Mouse (Mus musculus) limb, embryonic 10.5 days (tissue): ENCODE measurements around the gene Nr3c2. TPM values are rescaled to one million over a fixed set of nuclear protein-coding genes. Genes with fewer than 3 reads are reported as not detected.

Experiments used
- DNase-seq: peaks from one replicate; pipeline ENCODE4 v3.0.0-alpha.2; 2017; ENCODE audit warnings: low spot score
- H3K27ac ChIP-seq: fragments of 300-500 bp; sonication (generic); 2 replicates; pipeline ENCODE4 v1.5.1; 2016; ENCODE audit warnings: mild to moderate bottlenecking
- H3K27me3 ChIP-seq: fragments of 300-500 bp; sonication (generic); 2 replicates; pipeline ENCODE4 v1.6.1; 2016; ENCODE audit warnings: low read depth, mild to moderate bottlenecking; ENCODE audit not compliant: poor library complexity, severe bottlenecking
- H3K36me3 ChIP-seq: fragments of 300-500 bp; sonication (generic); 2 replicates; pipeline ENCODE4 v1.6.1; 2016; ENCODE audit warnings: mild to moderate bottlenecking, moderate library complexity
- H3K4me1 ChIP-seq: fragments of 300-500 bp; sonication (generic); 2 replicates; pipeline ENCODE4 v1.6.1; 2016
- H3K4me3 ChIP-seq: fragments of 300-500 bp; sonication (generic); 2 replicates; pipeline ENCODE4 v1.5.1; 2016; ENCODE audit warnings: mild to moderate bottlenecking, moderate library complexity
- H3K9me3 ChIP-seq: fragments of 300-500 bp; sonication (generic); replicated peaks from 2 replicates; pipeline ENCODE4 v1.6.1; 2016; ENCODE audit warnings: mild to moderate bottlenecking
- WGBS: fragments of 180-500 bp; shearing (Covaris S2); methylation state at CpG from one replicate; pipeline ENCODE4 v1.1.7; 2016; 5-methylcytosine and 5-hydroxymethylcytosine counted together
- polyA plus RNA-seq: library from polyadenylated mRNA; unstranded; fragments of >200 nt; fragmentation: Nextera tagmentation; extraction: Ambion mirVana; gene quantifications from 2 replicates; pipeline ENCODE4 v1.2.1, GENCODE M21; 2016

The Nr3c2 gene
- polyA plus RNA-seq, 1 experiment from 2014 or later, result 0.41 TPM

- no peaks in the 10 kb centered on the region for H3K36me3 ChIP-seq
- no peak overlapping the region for H3K27ac ChIP-seq
- no peaks in the 10 kb centered on the region for H3K4me1 ChIP-seq
- 92% methylated on average over 5 of the region's 5 CpGs for WGBS
- no peak for DNase-seq
- no peaks in the 10 kb centered on the region for H3K27me3 ChIP-seq
- no peaks in the 10 kb centered on the region for H3K9me3 ChIP-seq
- no peak overlapping the region for H3K4me3 ChIP-seq
Measured at GRCm38 (mm10) chr8:77046217-77046616, 147.0 kb downstream of the Nr3c2 start.

GRCm38 (mm10) chr8:77046731-77047130 is 147.5 kb downstream of the Nr3c2 start:
- 83% methylated on average over 3 of the region's 3 CpGs for WGBS
- no peak for DNase-seq
- H3K4me3 ChIP-seq, result no peak overlapping the region

GRCm38 (mm10) chr8:77051399-77052275 is 152.4 kb downstream of the Nr3c2 start:
- WGBS, result 92% methylated on average over 10 of the region's 10 CpGs
- H3K36me3 ChIP-seq, result no peaks in the 10 kb centered on the region
- H3K4me3 ChIP-seq, result no peak overlapping the region
- no peak for DNase-seq
- no peak overlapping the region for H3K27ac ChIP-seq
- no peaks in the 10 kb centered on the region for H3K4me1 ChIP-seq
- H3K27me3 ChIP-seq, result no peaks in the 10 kb centered on the region
- no peaks in the 10 kb centered on the region for H3K9me3 ChIP-seq

More at GRCm38 (mm10) chr8:77046731-77047130, 147.5 kb downstream of the Nr3c2 start:
- Histone ChIP-seq H3K36me3 (no peaks in the 10 kb centered on the region), H3K4me1 (no peaks in the 10 kb centered on the region), H3K27me3 (no peaks in the 10 kb centered on the region), H3K27ac (no peak overlapping the region), H3K9me3 (no peaks in the 10 kb centered on the region)

GRCm38 (mm10) chr8:77055492-77056021 is 156.3 kb downstream of the Nr3c2 start:
- H3K36me3 ChIP-seq, result no peaks in the 10 kb centered on the region
- no peak overlapping the region for H3K4me3 ChIP-seq
- WGBS, result 96% methylated on average over 3 of the region's 3 CpGs
- no peaks in the 10 kb centered on the region for H3K27me3 ChIP-seq
- no peaks in the 10 kb centered on the region for H3K4me1 ChIP-seq
- H3K27ac ChIP-seq, result no peak overlapping the region
- no peaks in the 10 kb centered on the region for H3K9me3 ChIP-seq
- DNase-seq, result no peak

GRCm38 (mm10) chr8:77056853-77057252 is 157.6 kb downstream of the Nr3c2 start:
- no peak overlapping the region for H3K27ac ChIP-seq
- H3K4me1 ChIP-seq, result no peaks in the 10 kb centered on the region
- no peaks in the 10 kb centered on the region for H3K27me3 ChIP-seq
- H3K36me3 ChIP-seq, result no peaks in the 10 kb centered on the region
- no peaks in the 10 kb centered on the region for H3K9me3 ChIP-seq
- 94% methylated on average over 6 of the region's 6 CpGs for whole genome bisulfite sequencing
- DNase-seq, result no peak
- no peak overlapping the region for H3K4me3 ChIP-seq

- 91% methylated on average over 4 of the region's 4 CpGs for WGBS
- no peak for DNase-seq
Measured at GRCm38 (mm10) chr8:77082687-77083086, 183.4 kb downstream of the Nr3c2 start.

GRCm38 (mm10) chr8:77086036-77086435 is 186.8 kb downstream of the Nr3c2 start:
- Histone ChIP-seq H3K36me3 (no peaks in the 10 kb centered on the region), H3K4me3 (no peak overlapping the region), H3K27me3 (no peaks in the 10 kb centered on the region), H3K9me3 (no peaks in the 10 kb centered on the region), H3K27ac (no peak overlapping the region), H3K4me1 (no peaks in the 10 kb centered on the region)
- 86% methylated on average over 8 of the region's 8 CpGs for WGBS
- no peak for DNase-seq

More at GRCm38 (mm10) chr8:77082687-77083086, 183.4 kb downstream of the Nr3c2 start:
- Histone ChIP-seq H3K27ac (no peak overlapping the region), H3K4me1 (no peaks in the 10 kb centered on the region), H3K36me3 (no peaks in the 10 kb centered on the region), H3K9me3 (no peaks in the 10 kb centered on the region), H3K27me3 (no peaks in the 10 kb centered on the region), H3K4me3 (no peak overlapping the region)

GRCm38 (mm10) chr8:77096721-77097120 is 197.5 kb downstream of the Nr3c2 start:
- WGBS, result 61% methylated on average over 4 of the region's 4 CpGs
- Histone ChIP-seq H3K4me1 (no peaks in the 10 kb centered on the region), H3K4me3 (no peak overlapping the region), H3K9me3 (no peaks in the 10 kb centered on the region), H3K36me3 (no peaks in the 10 kb centered on the region), H3K27ac (no peak overlapping the region), H3K27me3 (no peaks in the 10 kb centered on the region)
- DNase-seq, result no peak

- Histone ChIP-seq H3K4me1 (no peaks in the 10 kb centered on the region), H3K27ac (no peak overlapping the region), H3K27me3 (no peaks in the 10 kb centered on the region), H3K4me3 (no peak overlapping the region), H3K9me3 (no peaks in the 10 kb centered on the region), H3K36me3 (no peaks in the 10 kb centered on the region)
- no peak for DNase-seq
- 90% methylated on average over 10 of the region's 10 CpGs for WGBS
Measured at GRCm38 (mm10) chr8:77098101-77098500, 198.9 kb downstream of the Nr3c2 start.

GRCm38 (mm10) chr8:77100370-77100769 is 201.1 kb downstream of the Nr3c2 start:
- Histone ChIP-seq H3K4me1 (no peaks in the 10 kb centered on the region), H3K9me3 (no peaks in the 10 kb centered on the region), H3K27ac (no peak overlapping the region), H3K4me3 (no peak overlapping the region), H3K36me3 (no peaks in the 10 kb centered on the region), H3K27me3 (no peaks in the 10 kb centered on the region)
- DNase-seq, result no peak
- WGBS, result 93% methylated on average over 2 of the region's 2 CpGs

GRCm38 (mm10) chr8:77102879-77103278 is 203.6 kb downstream of the Nr3c2 start:
- no peak overlapping the region for H3K4me3 ChIP-seq
- no peak for DNase-seq
- no peaks in the 10 kb centered on the region for H3K36me3 ChIP-seq
- H3K9me3 ChIP-seq, result no peaks in the 10 kb centered on the region
- H3K4me1 ChIP-seq, result peaks cover 4% of the 10 kb centered on the region; the same call in 1 of the 2 replicates
- no peaks in the 10 kb centered on the region for H3K27me3 ChIP-seq
- 93% methylated on average over 7 of the region's 7 CpGs for WGBS
- H3K27ac ChIP-seq, result no peak overlapping the region

GRCm38 (mm10) chr8:77112719-77113118 is 213.5 kb downstream of the Nr3c2 start:
- Histone ChIP-seq H3K27me3 (no peaks in the 10 kb centered on the region), H3K4me1 (no peaks in the 10 kb centered on the region), H3K27ac (no peak overlapping the region), H3K36me3 (no peaks in the 10 kb centered on the region), H3K4me3 (no peak overlapping the region), H3K9me3 (no peaks in the 10 kb centered on the region)
- DNase-seq, result no peak
- WGBS, result 86% methylated on average over 2 of the region's 2 CpGs

- no peaks in the 10 kb centered on the region for H3K36me3 ChIP-seq
- H3K4me3 ChIP-seq, result no peak overlapping the region
- no peak overlapping the region for H3K27ac ChIP-seq
- no peaks in the 10 kb centered on the region for H3K9me3 ChIP-seq
- H3K4me1 ChIP-seq, result no peaks in the 10 kb centered on the region
- 90% methylated on average over 10 of the region's 10 CpGs for WGBS
- no peaks in the 10 kb centered on the region for H3K27me3 ChIP-seq
- DNase-seq, result no peak
Measured at GRCm38 (mm10) chr8:77114769-77115168, 215.5 kb downstream of the Nr3c2 start.
